Mouse (Mus musculus): Measurements from ENCODE around the gene Coro1a.
"Not testable (repeated sequence)": the region's sequence is repeated elsewhere in the genome, so short reads cannot be mapped to it uniquely, and the experiment has no call there.

The Coro1a gene

GRCm38 (mm10) chr7:126707442-126708174, at the start of gene Coro1a:
Gene Coro1a (minus strand): TSS chr7:126707787.
- no peak for DNase-seq (ENCODE audit: low read depth, low spot score)

GRCm38 (mm10) chr7:126754866-126755265, 47.3 kb upstream of the Coro1a start:
- DNase-seq (ENCODE audit: low read depth, low spot score) = peak; percentile 88

GRCm38 (mm10) chr7:126749582-126750343, 42.2 kb upstream of the Coro1a start:
- DNase-seq (ENCODE audit: low read depth, low spot score) = no peak

GRCm38 (mm10) chr7:126748824-126749223, 41.2 kb upstream of the Coro1a start:
- peak; percentile 30 for DNase-seq (ENCODE audit: low read depth, low spot score)

- no peak for DNase-seq (ENCODE audit: low read depth, low spot score)
These were observed 39.2 kb upstream of the Coro1a start for GRCm38 (mm10) chr7:126746798-126747197.

GRCm38 (mm10) chr7:126746066-126746465, 38.5 kb upstream of the Coro1a start:
- no peak for DNase-seq (ENCODE audit: low read depth, low spot score)

- DNase-seq (ENCODE audit: low read depth, low spot score) = no peak
These were observed 34.4 kb upstream of the Coro1a start for GRCm38 (mm10) chr7:126741964-126742482.

- DNase-seq (ENCODE audit: low read depth, low spot score) = no peak
These were observed 33.9 kb upstream of the Coro1a start for GRCm38 (mm10) chr7:126741452-126741851.

- DNase-seq (ENCODE audit: low read depth, low spot score) = no peak
These were observed 33.4 kb upstream of the Coro1a start for GRCm38 (mm10) chr7:126740977-126741376.

- peak; percentile 63 for DNase-seq (ENCODE audit: low read depth, low spot score)
These were observed 32.6 kb upstream of the Coro1a start for GRCm38 (mm10) chr7:126740132-126740735.

- DNase-seq (ENCODE audit: low read depth, low spot score) = no peak
These were observed 32.0 kb upstream of the Coro1a start for GRCm38 (mm10) chr7:126739551-126739950.

GRCm38 (mm10) chr7:126736122-126736521, 28.5 kb upstream of the Coro1a start:
- DNase-seq (ENCODE audit: low read depth, low spot score) = no peak

GRCm38 (mm10) chr7:126730256-126730789, 22.7 kb upstream of the Coro1a start:
- not testable (repeated sequence) for DNase-seq (ENCODE audit: low read depth, low spot score)

GRCm38 (mm10) chr7:126725667-126726066, 18.1 kb upstream of the Coro1a start:
- DNase-seq (ENCODE audit: low read depth, low spot score) = no peak

GRCm38 (mm10) chr7:126725077-126725476, 17.5 kb upstream of the Coro1a start:
- DNase-seq (ENCODE audit: low read depth, low spot score) = no peak

- DNase-seq (ENCODE audit: low read depth, low spot score) = no peak
These were observed 14.0 kb upstream of the Coro1a start for GRCm38 (mm10) chr7:126721635-126722034.

GRCm38 (mm10) chr7:126718787-126719337, 11.3 kb upstream of the Coro1a start:
- peak; percentile 80 for DNase-seq (ENCODE audit: low read depth, low spot score)

- no peak for DNase-seq (ENCODE audit: low read depth, low spot score)
These were observed 10.0 kb upstream of the Coro1a start for GRCm38 (mm10) chr7:126717566-126717965.

- DNase-seq (ENCODE audit: low read depth, low spot score) = no peak
These were observed 8.1 kb upstream of the Coro1a start for GRCm38 (mm10) chr7:126715679-126716078.

GRCm38 (mm10) chr7:126711910-126712309, 4.3 kb upstream of the Coro1a start:
- no peak for DNase-seq (ENCODE audit: low read depth, low spot score)

- DNase-seq (ENCODE audit: low read depth, low spot score) = no peak
These were observed 2.7 kb upstream of the Coro1a start for GRCm38 (mm10) chr7:126710266-126710665.
